Mouse (Mus musculus): ENCODE results near the gene Gdf15. TPM values are rescaled to one million over a fixed set of nuclear protein-coding genes. Genes with fewer than 3 reads are reported as not detected.

Gdf15 gene
- polyA plus RNA-seq, 1 experiment from 2014 or later, result 0.22 TPM

GRCm38 (mm10) chr8:70671615-70672324, 39.5 kb upstream of the Gdf15 start:
- no peaks in the 10 kb centered on the region for H3K9me3 ChIP-seq (replicated peaks)
- no peak overlapping the region for H3K4me2 ChIP-seq
- H3K27ac ChIP-seq (replicated peaks), result peak overlapping the region; percentile 99
- no peak for ATAC-seq (ENCODE audit: low FRiP score)
- no peak overlapping the region for H3K9ac ChIP-seq (replicated peaks)
- no peaks in the 10 kb centered on the region for H3K27me3 ChIP-seq (replicated peaks)
- no peak overlapping the region for H3K4me3 ChIP-seq (replicated peaks)
- H3K4me1 ChIP-seq, result peaks cover 29% of the 10 kb centered on the region
- no peaks in the 10 kb centered on the region for H3K36me3 ChIP-seq
- WGBS, result 65% methylated on average over 10 of the region's 10 CpGs

GRCm38 (mm10) chr8:70667071-70667470, 34.8 kb upstream of the Gdf15 start:
- no peak overlapping the region for H3K27ac ChIP-seq (replicated peaks)
- WGBS, result 70% methylated on average over 5 of the region's 5 CpGs
- no peak for ATAC-seq (ENCODE audit: low FRiP score)

GRCm38 (mm10) chr8:70665599-70665998, 33.3 kb upstream of the Gdf15 start:
- H3K27ac ChIP-seq (replicated peaks), result no peak overlapping the region
- H3K4me2 ChIP-seq, result no peak overlapping the region
- no peaks in the 10 kb centered on the region for H3K36me3 ChIP-seq
- no peaks in the 10 kb centered on the region for H3K9me3 ChIP-seq (replicated peaks)
- ATAC-seq (ENCODE audit: low FRiP score), result no peak
- no peak overlapping the region for H3K9ac ChIP-seq (replicated peaks)
- H3K4me3 ChIP-seq (replicated peaks), result no peak overlapping the region
- peaks cover under 1% of the 10 kb centered on the region for H3K4me1 ChIP-seq
- WGBS, result 81% methylated on average over 2 of the region's 2 CpGs
- no peaks in the 10 kb centered on the region for H3K27me3 ChIP-seq (replicated peaks)

More at GRCm38 (mm10) chr8:70667071-70667470, 34.8 kb upstream of the Gdf15 start:
- H3K4me1 ChIP-seq, result peaks cover 3% of the 10 kb centered on the region; the same call in 1 of the 2 replicates
- no peak overlapping the region for H3K4me2 ChIP-seq
- H3K36me3 ChIP-seq, result no peaks in the 10 kb centered on the region
- H3K9me3 ChIP-seq (replicated peaks), result no peaks in the 10 kb centered on the region
- H3K27me3 ChIP-seq (replicated peaks), result no peaks in the 10 kb centered on the region
- no peak overlapping the region for H3K4me3 ChIP-seq (replicated peaks)
- H3K9ac ChIP-seq (replicated peaks), result no peak overlapping the region

GRCm38 (mm10) chr8:70664631-70665030, 32.4 kb upstream of the Gdf15 start:
- Histone ChIP-seq H3K27ac (replicated peaks) (no peak overlapping the region), H3K4me1 (peaks cover 10% of the 10 kb centered on the region), H3K36me3 (no peaks in the 10 kb centered on the region), H3K4me2 (no peak overlapping the region), H3K9me3 (replicated peaks) (no peaks in the 10 kb centered on the region), H3K27me3 (replicated peaks) (no peaks in the 10 kb centered on the region), H3K9ac (replicated peaks) (no peak overlapping the region), H3K4me3 (replicated peaks) (no peak overlapping the region)
- no peak for ATAC-seq (ENCODE audit: low FRiP score)
- WGBS, result 81% methylated on average over 3 of the region's 3 CpGs

GRCm38 (mm10) chr8:70663691-70664090, 31.4 kb upstream of the Gdf15 start:
- Histone ChIP-seq H3K36me3 (no peaks in the 10 kb centered on the region), H3K4me3 (replicated peaks) (no peak overlapping the region), H3K27ac (replicated peaks) (peak overlapping the region; percentile 42), H3K4me2 (no peak overlapping the region), H3K9ac (replicated peaks) (no peak overlapping the region), H3K27me3 (replicated peaks) (no peaks in the 10 kb centered on the region), H3K9me3 (replicated peaks) (no peaks in the 10 kb centered on the region), H3K4me1 (peaks cover 17% of the 10 kb centered on the region)
- 28% methylated on average over 4 of the region's 4 CpGs for WGBS
- ATAC-seq (ENCODE audit: low FRiP score), result no peak

- ATAC-seq (ENCODE audit: low FRiP score), result peak; percentile 65
- Histone ChIP-seq H3K4me3 (replicated peaks) (peak within 1 kb of the TSS; percentile 75), H3K27me3 (replicated peaks) (no peaks in the 10 kb centered on the region), H3K27ac (replicated peaks) (peak within 1 kb of the TSS; percentile 76), H3K4me2 (peak within 1 kb of the TSS; percentile 91), H3K9ac (replicated peaks) (peak within 1 kb of the TSS; percentile 84), H3K9me3 (replicated peaks) (no peaks in the 10 kb centered on the region), H3K36me3 (peaks cover 2% of the 10 kb centered on the region; the same call in 1 of the 2 replicates), H3K4me1 (peaks cover 41% of the 10 kb centered on the region)
- WGBS, result 4% methylated on average over 14 of the region's 14 CpGs
These were observed 28.0 kb upstream of the Gdf15 start, which contains the start of gene Pgpep1 for GRCm38 (mm10) chr8:70660273-70660725. Gene Pgpep1 (minus strand): TSS chr8:70660388.

GRCm38 (mm10) chr8:70659604-70660272, 27.5 kb upstream of the Gdf15 start:
- peak overlapping the region; percentile 76 for H3K27ac ChIP-seq (replicated peaks)
- H3K4me2 ChIP-seq, result peak overlapping the region; percentile 91
- H3K4me3 ChIP-seq (replicated peaks), result peak overlapping the region; percentile 75
- H3K4me1 ChIP-seq, result peaks cover 44% of the 10 kb centered on the region
- H3K9me3 ChIP-seq (replicated peaks), result no peaks in the 10 kb centered on the region
- peak; percentile 88 for ATAC-seq (ENCODE audit: low FRiP score)
- H3K27me3 ChIP-seq (replicated peaks), result no peaks in the 10 kb centered on the region
- WGBS, result 1% methylated on average over 44 of the region's 44 CpGs
- H3K9ac ChIP-seq (replicated peaks), result peak overlapping the region; percentile 84
- H3K36me3 ChIP-seq, result peaks cover 8% of the 10 kb centered on the region

GRCm38 (mm10) chr8:70658897-70659603, 26.8 kb upstream of the Gdf15 start:
- Histone ChIP-seq H3K36me3 (peaks cover 10% of the 10 kb centered on the region), H3K9ac (replicated peaks) (peak overlapping the region; percentile 84), H3K4me2 (peak overlapping the region; percentile 91), H3K4me3 (replicated peaks) (peak overlapping the region; percentile 75), H3K4me1 (peaks cover 44% of the 10 kb centered on the region), H3K9me3 (replicated peaks) (no peaks in the 10 kb centered on the region), H3K27me3 (replicated peaks) (no peaks in the 10 kb centered on the region), H3K27ac (replicated peaks) (peak overlapping the region; percentile 76)
- ATAC-seq (ENCODE audit: low FRiP score), result peak; percentile 4; the same call in 1 of the 2 replicates
- under 1% methylated on average over 31 of the region's 31 CpGs for WGBS

- H3K9me3 ChIP-seq (replicated peaks), result no peaks in the 10 kb centered on the region
- peak overlapping the region; percentile 91 for H3K4me2 ChIP-seq
- peak overlapping the region; percentile 76 for H3K27ac ChIP-seq (replicated peaks)
- H3K27me3 ChIP-seq (replicated peaks), result no peaks in the 10 kb centered on the region
- ATAC-seq (ENCODE audit: low FRiP score), result no peak
- peaks cover 10% of the 10 kb centered on the region for H3K36me3 ChIP-seq
- H3K4me1 ChIP-seq, result peaks cover 44% of the 10 kb centered on the region
- peak overlapping the region; percentile 2; the same call in 1 of the 2 replicates for H3K9ac ChIP-seq (replicated peaks)
- H3K4me3 ChIP-seq (replicated peaks), result peak overlapping the region; percentile 75
- 39% methylated on average over 2 of the region's 2 CpGs for WGBS
These were observed 25.5 kb upstream of the Gdf15 start for GRCm38 (mm10) chr8:70657739-70658138.

GRCm38 (mm10) chr8:70657214-70657613, 25.0 kb upstream of the Gdf15 start:
- no peaks in the 10 kb centered on the region for H3K27me3 ChIP-seq (replicated peaks)
- H3K9ac ChIP-seq (replicated peaks), result no peak overlapping the region
- no peak for ATAC-seq (ENCODE audit: low FRiP score)
- no peak overlapping the region for H3K4me3 ChIP-seq (replicated peaks)
- peaks cover 44% of the 10 kb centered on the region for H3K4me1 ChIP-seq
- H3K36me3 ChIP-seq, result peaks cover 14% of the 10 kb centered on the region
- H3K27ac ChIP-seq (replicated peaks), result peak overlapping the region; percentile 76
- no peaks in the 10 kb centered on the region for H3K9me3 ChIP-seq (replicated peaks)
- peak overlapping the region; percentile 91 for H3K4me2 ChIP-seq
- 88% methylated on average over 3 of the region's 3 CpGs for WGBS

GRCm38 (mm10) chr8:70656193-70656790, 24.0 kb upstream of the Gdf15 start:
- no peaks in the 10 kb centered on the region for H3K27me3 ChIP-seq (replicated peaks)
- no peak overlapping the region for H3K4me3 ChIP-seq (replicated peaks)
- H3K27ac ChIP-seq (replicated peaks), result peak overlapping the region; percentile 76
- no peak for ATAC-seq (ENCODE audit: low FRiP score)
- H3K9ac ChIP-seq (replicated peaks), result no peak overlapping the region
- peaks cover 44% of the 10 kb centered on the region for H3K4me1 ChIP-seq
- no peaks in the 10 kb centered on the region for H3K9me3 ChIP-seq (replicated peaks)
- peak overlapping the region; percentile 2; the same call in 1 of the 2 replicates for H3K4me2 ChIP-seq
- WGBS, result 20% methylated on average over 13 of the region's 13 CpGs
- H3K36me3 ChIP-seq, result peaks cover 21% of the 10 kb centered on the region
